Mouse (Mus musculus) hematopoietic stem cell, adult 5-6 weeks (primary cell): ENCODE data around the gene Mmp10. TPM values are rescaled to one million over a fixed set of nuclear protein-coding genes. Genes with fewer than 3 reads are reported as not detected.

Experiments
- total RNA-seq: library from RNA; stranded (forward); fragments of 172-1452, 232-1000 nt; gene quantifications from 2 replicates; pipeline ENCODE4 v1.2.3, GENCODE M21; 2017

Mmp10 gene
- total RNA-seq, 1 experiment from 2014 or later = not detected

Other genes with a start within 250 kb of the Mmp10 start
- not detected in 2 replicates for gene Mmp13, start 229.8 kb upstream of the Mmp10 start, total RNA-seq
- not detected in 2 replicates for gene Mmp12, start 158.0 kb upstream of the Mmp10 start, total RNA-seq
- not detected in 2 replicates for gene Mmp1b, start 114.3 kb upstream of the Mmp10 start, total RNA-seq
- gene Mmp3, start 56.5 kb upstream of the Mmp10 start, total RNA-seq = not detected in 2 replicates
- 48.4 and 79.7 TPM in 2 replicates for gene Mmp8, start 56.1 kb downstream of the Mmp10 start, total RNA-seq
- gene Mmp27, start 69.0 kb downstream of the Mmp10 start, total RNA-seq = not detected in 2 replicates
- gene Mmp20, start 125.9 kb downstream of the Mmp10 start, total RNA-seq = not detected in 2 replicates
- gene Mmp7, start 189.7 kb downstream of the Mmp10 start, total RNA-seq = not detected in 2 replicates